Mouse (Mus musculus) hindbrain, embryonic 11.5 days (tissue): ENCODE results near the gene Grm5. TPM values are rescaled to one million over a fixed set of nuclear protein-coding genes. Genes with fewer than 3 reads are reported as not detected.

Experiments
- ATAC-seq: fragments of 200-750 bp; cut with Nextera tagmentation; 2 replicates; pipeline ENCODE4 v1.8.0; 2017; ENCODE audit warnings: mild to moderate bottlenecking, moderate TSS enrichment, moderate library complexity; ENCODE audit not compliant: low FRiP score
- DNase-seq: peaks from one replicate; pipeline ENCODE4 v3.0.0-alpha.2; 2015; ENCODE audit warnings: low spot score
- H3K27ac ChIP-seq: fragments of 300-500 bp; sonication (generic); 2 replicates; pipeline ENCODE4 v1.5.1; 2014; ENCODE audit warnings: mild to moderate bottlenecking, low read depth, low read length
- H3K27me3 ChIP-seq: fragments of 300-500 bp; sonication (generic); 2 replicates; pipeline ENCODE4 v1.6.1; 2014; ENCODE audit warnings: mild to moderate bottlenecking, low read length, moderate library complexity, mixed read lengths; ENCODE audit not compliant: control insufficient read depth, insufficient read depth
- H3K36me3 ChIP-seq: fragments of 300-500 bp; sonication (generic); 2 replicates; pipeline ENCODE4 v1.6.1; 2014; ENCODE audit warnings: mild to moderate bottlenecking, low read length, moderate library complexity, mixed read lengths; ENCODE audit not compliant: control insufficient read depth, insufficient read depth
- H3K4me1 ChIP-seq: fragments of 300-500 bp; sonication (generic); replicated peaks from 2 replicates; pipeline ENCODE4 v1.6.1; 2014; ENCODE audit warnings: low read length, mixed read lengths; ENCODE audit not compliant: control insufficient read depth, insufficient read depth
- H3K4me2 ChIP-seq: fragments of 300-500 bp; sonication (generic); replicated peaks from 2 replicates; pipeline ENCODE4 v1.6.1; 2014; ENCODE audit warnings: mild to moderate bottlenecking, low read depth, low read length
- H3K4me3 ChIP-seq: fragments of 300-500 bp; sonication (generic); 2 replicates; pipeline ENCODE4 v1.5.1; 2014; ENCODE audit warnings: low read depth, low read length
- H3K9ac ChIP-seq: fragments of 300-500 bp; sonication (generic); 2 replicates; pipeline ENCODE4 v1.6.1; 2014; ENCODE audit warnings: low read depth, low read length
- H3K9me3 ChIP-seq: fragments of 300-500 bp; sonication (generic); 2 replicates; pipeline ENCODE4 v1.6.1; 2016; ENCODE audit warnings: low read length; ENCODE audit not compliant: control insufficient read depth
- WGBS: fragments of 180-500 bp; shearing (Covaris S2); extraction: QIAGEN DNeasy Blood & Tissue Kit; methylation state at CpG from one replicate; pipeline ENCODE4 v1.1.7; 2014; 5-methylcytosine and 5-hydroxymethylcytosine counted together
- polyA plus RNA-seq: library from polyadenylated mRNA; unstranded; fragments of >200 nt; fragmentation: Nextera tagmentation; extraction: Ambion mirVana; gene quantifications from 2 replicates; pipeline ENCODE4 v1.2.1, GENCODE M21; 2014

The Grm5 gene
- polyA plus RNA-seq, 1 experiment from 2014 or later: 0.42 TPM

DNA sequence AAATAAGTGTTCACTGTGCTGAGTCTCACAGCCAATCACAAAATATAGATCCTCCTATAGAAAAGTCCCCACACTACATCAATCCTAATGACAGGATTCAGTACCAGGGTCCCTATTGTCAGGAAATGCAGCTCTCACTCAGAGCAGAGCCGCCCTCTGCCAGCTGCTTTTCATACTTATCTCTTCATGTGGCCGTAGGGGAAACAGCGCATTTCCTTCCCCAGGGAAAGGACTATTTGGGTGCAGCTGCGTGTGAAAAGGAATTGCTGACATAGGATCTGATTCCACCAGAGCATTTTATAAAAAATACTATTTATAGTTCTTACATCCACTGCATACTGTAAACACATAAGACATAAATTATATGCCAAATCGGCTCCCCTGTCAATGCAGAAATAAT is 354.3 kb downstream of the Grm5 start:
- 41% methylated on average over 5 of the region's 5 CpGs for WGBS
- Histone ChIP-seq H3K4me3 (no peak overlapping the region), H3K36me3 (no peaks in the 10 kb centered on the region), H3K4me2 (no peak overlapping the region), H3K27me3 (no peaks in the 10 kb centered on the region), H3K4me1 (no peaks in the 10 kb centered on the region), H3K27ac (no peak overlapping the region), H3K9me3 (no peaks in the 10 kb centered on the region), H3K9ac (no peak overlapping the region)
- DNase-seq: peak; percentile 5
- peak; percentile 62; the same call in 1 of the 2 replicates for ATAC-seq

DNA sequence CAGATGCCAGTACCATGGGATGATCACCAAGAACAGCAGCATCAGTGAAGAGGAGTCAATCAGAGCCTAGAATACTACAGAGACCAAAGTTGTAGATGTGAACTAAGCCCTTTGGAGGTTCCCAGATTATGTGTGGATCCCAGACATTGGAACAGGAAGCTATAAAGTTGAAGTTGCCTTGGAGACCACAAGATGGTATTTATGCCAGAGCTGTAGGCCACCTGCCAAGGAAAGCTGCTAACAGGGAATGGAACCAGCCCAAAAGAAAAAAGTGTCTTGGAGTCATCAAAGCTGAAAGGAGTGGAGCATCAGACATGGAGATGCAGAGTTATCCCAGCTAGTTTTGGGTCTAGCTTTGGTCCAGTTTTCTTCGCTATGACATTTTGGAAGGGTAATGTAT is 366.2 kb downstream of the Grm5 start:
- H3K27ac ChIP-seq: no peak overlapping the region
- no peaks in the 10 kb centered on the region for H3K27me3 ChIP-seq
- no peak overlapping the region for H3K4me3 ChIP-seq
- H3K4me2 ChIP-seq: no peak overlapping the region
- no peaks in the 10 kb centered on the region for H3K9me3 ChIP-seq
- DNase-seq (no peak), ATAC-seq (no peak)
- H3K36me3 ChIP-seq: no peaks in the 10 kb centered on the region
- WGBS: 96% methylated on average over 1 of the region's 1 CpGs
- no peak overlapping the region for H3K9ac ChIP-seq
- no peaks in the 10 kb centered on the region for H3K4me1 ChIP-seq

DNA sequence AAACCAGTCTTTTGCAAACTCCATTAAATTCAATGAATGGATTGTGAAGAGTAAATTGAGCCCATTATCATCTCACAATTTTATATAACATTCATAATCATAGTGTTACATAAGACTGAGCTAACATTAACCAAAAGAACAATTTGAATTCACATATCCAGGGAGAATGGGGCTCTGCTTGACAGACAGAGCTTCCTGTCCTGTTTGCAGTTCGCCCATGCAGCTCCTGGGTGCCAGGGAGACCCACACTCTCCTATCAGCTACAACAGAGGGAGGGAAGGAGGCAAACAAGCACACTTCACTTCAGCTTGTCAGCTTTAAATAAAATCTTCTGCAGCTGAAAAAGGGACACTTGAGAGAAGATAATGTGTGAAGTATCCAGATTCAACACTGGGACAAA is 389.2 kb downstream of the Grm5 start:
- WGBS: 45% methylated on average over 1 of the region's 1 CpGs
- ATAC-seq (no peak), DNase-seq (no peak)
- Histone ChIP-seq H3K4me2 (no peak overlapping the region), H3K9ac (no peak overlapping the region), H3K4me3 (no peak overlapping the region), H3K4me1 (no peaks in the 10 kb centered on the region), H3K36me3 (no peaks in the 10 kb centered on the region), H3K27ac (no peak overlapping the region), H3K27me3 (no peaks in the 10 kb centered on the region), H3K9me3 (no peaks in the 10 kb centered on the region)

DNA sequence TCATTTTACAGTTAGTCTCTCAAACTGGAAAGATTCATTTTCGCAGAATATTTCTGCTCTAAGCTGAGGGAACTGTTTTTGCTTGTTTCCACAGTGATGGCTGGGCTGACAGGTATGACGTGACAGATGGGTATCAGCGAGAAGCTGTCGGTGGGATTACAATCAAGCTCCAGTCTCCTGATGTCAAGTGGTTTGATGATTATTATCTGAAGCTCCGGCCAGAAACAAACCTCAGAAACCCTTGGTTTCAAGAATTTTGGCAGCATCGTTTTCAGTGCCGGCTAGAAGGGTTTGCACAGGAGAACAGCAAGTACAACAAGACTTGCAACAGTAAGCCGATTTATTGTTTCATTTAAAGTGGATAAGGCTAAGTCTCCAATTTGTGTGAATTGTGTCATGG is 391.1 kb downstream of the Grm5 start:
- Histone ChIP-seq H3K27me3 (no peaks in the 10 kb centered on the region), H3K9ac (no peak overlapping the region), H3K4me3 (no peak overlapping the region), H3K36me3 (no peaks in the 10 kb centered on the region), H3K4me1 (no peaks in the 10 kb centered on the region), H3K9me3 (no peaks in the 10 kb centered on the region), H3K4me2 (no peak overlapping the region), H3K27ac (no peak overlapping the region)
- ATAC-seq (no peak), DNase-seq (no peak)
- 84% methylated on average over 8 of the region's 8 CpGs for WGBS

DNA sequence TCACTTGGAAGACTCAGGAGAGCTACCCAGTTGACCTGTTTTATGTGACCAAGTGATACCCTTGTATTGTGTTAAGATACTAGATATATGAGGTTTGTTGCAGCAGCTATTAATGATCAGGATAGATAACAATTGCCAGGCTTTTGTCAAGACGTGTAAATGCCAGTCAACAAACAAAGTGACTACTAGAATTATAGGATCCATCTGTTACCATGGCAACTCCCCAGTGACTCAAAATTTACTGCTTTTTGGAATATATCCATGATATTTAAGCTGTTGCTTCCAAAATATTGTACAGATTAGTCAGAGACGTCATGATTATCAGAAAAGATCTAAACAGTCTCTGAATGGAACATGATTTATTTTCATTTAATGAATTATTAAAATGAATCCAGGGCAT is 399.5 kb downstream of the Grm5 start:
- H3K4me2 ChIP-seq: no peak overlapping the region
- no peak overlapping the region for H3K27ac ChIP-seq
- DNase-seq (no peak), ATAC-seq (no peak)
- no peaks in the 10 kb centered on the region for H3K4me1 ChIP-seq
- H3K27me3 ChIP-seq: no peaks in the 10 kb centered on the region
- no peaks in the 10 kb centered on the region for H3K36me3 ChIP-seq
- WGBS: 81% methylated on average over 2 of the region's 2 CpGs
- no peak overlapping the region for H3K9ac ChIP-seq
- H3K4me3 ChIP-seq: no peak overlapping the region
- no peaks in the 10 kb centered on the region for H3K9me3 ChIP-seq

DNA sequence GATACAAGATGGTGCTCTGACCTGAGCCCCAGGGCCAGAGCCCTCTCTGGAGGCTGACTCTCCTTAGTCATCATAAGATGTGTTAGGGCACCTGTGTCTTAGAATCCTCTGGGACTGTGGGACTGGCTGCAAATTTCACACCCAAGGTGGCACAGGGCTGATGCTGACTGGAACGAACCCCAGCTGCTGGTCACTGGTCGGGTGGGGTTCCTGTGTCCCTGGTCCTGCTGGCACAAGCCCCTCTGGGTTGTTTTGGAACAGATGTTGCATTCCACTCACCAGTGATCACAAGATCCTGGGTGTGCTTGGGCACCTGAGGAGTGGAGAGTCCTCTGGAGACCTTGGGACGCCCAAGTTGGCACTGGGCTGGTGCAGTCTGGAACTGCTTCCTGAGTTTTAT is 430.5 kb downstream of the Grm5 start:
- Histone ChIP-seq H3K4me2 (no peak overlapping the region), H3K4me1 (no peaks in the 10 kb centered on the region), H3K27ac (no peak overlapping the region), H3K9me3 (no peaks in the 10 kb centered on the region), H3K9ac (no peak overlapping the region), H3K36me3 (no peaks in the 10 kb centered on the region), H3K4me3 (no peak overlapping the region), H3K27me3 (no peaks in the 10 kb centered on the region)
- WGBS: 78% methylated on average over 3 of the region's 3 CpGs
- ATAC-seq: no peak
- DNase-seq: no peak

DNA sequence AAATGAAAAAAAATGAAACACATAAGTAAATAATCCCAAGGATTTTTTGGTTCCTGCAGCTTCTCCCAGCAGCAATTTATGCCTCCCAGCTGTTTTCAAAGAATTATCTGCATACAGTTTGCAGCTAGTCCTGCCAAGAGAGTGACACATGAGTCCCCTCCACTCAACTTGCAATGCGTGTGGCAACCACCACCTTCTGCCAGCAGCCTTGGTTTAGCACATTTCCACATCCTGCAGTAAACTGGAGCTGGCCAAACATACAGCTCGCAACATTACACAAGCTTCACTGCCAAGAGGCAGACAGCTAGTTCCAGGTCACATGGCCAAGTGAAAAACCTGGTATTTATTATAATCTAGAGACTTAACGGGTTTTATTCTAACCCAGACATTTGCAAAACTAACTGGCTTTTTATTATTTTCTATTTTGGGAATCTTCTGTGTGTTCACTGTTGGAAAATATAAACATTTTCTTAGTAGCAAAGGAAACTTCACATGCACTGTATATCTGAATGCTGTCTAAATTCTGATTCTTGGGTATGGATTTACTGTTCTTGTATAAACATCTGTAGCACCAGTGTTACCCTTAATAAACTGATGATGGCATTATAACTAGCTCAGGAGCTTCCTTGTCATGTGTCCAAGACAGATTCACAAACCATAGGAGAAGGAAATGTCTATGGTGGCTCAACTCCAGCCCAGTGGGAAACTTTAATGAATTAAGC is 443.6 kb downstream of the Grm5 start:
- Histone ChIP-seq H3K36me3 (no peaks in the 10 kb centered on the region), H3K9ac (no peak overlapping the region), H3K27ac (no peak overlapping the region), H3K4me2 (no peak overlapping the region), H3K4me3 (no peak overlapping the region), H3K27me3 (no peaks in the 10 kb centered on the region), H3K9me3 (no peaks in the 10 kb centered on the region), H3K4me1 (no peaks in the 10 kb centered on the region)
- 84% methylated on average over 3 of the region's 3 CpGs for WGBS
- ATAC-seq (no peak), DNase-seq (no peak)

DNA sequence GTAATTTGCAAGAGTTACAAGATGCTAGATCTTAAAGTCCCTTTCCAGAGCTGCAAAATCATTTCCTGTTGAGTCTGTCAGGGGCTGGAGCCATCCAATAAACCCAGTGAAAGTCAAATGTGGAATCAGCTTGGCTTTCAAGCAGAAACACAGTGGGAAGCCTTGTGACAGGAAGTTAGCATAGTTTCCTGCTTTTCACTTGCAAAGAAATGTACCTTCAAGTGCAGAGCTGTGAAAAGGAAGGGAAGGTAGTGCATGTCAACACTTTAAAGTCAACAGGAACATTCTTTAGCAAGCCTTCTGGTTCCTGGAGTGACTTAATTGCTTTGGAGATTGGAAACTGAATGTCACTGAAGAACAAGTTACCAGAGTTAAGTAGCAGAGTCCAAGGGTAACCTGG is 463.4 kb downstream of the Grm5 start:
- H3K4me1 ChIP-seq: no peaks in the 10 kb centered on the region
- ATAC-seq (no peak), DNase-seq (no peak)
- no peaks in the 10 kb centered on the region for H3K36me3 ChIP-seq
- no peaks in the 10 kb centered on the region for H3K27me3 ChIP-seq
- no peak overlapping the region for H3K4me3 ChIP-seq
- no peak overlapping the region for H3K4me2 ChIP-seq
- no peaks in the 10 kb centered on the region for H3K9me3 ChIP-seq
- no peak overlapping the region for H3K27ac ChIP-seq
- no peak overlapping the region for H3K9ac ChIP-seq

DNA sequence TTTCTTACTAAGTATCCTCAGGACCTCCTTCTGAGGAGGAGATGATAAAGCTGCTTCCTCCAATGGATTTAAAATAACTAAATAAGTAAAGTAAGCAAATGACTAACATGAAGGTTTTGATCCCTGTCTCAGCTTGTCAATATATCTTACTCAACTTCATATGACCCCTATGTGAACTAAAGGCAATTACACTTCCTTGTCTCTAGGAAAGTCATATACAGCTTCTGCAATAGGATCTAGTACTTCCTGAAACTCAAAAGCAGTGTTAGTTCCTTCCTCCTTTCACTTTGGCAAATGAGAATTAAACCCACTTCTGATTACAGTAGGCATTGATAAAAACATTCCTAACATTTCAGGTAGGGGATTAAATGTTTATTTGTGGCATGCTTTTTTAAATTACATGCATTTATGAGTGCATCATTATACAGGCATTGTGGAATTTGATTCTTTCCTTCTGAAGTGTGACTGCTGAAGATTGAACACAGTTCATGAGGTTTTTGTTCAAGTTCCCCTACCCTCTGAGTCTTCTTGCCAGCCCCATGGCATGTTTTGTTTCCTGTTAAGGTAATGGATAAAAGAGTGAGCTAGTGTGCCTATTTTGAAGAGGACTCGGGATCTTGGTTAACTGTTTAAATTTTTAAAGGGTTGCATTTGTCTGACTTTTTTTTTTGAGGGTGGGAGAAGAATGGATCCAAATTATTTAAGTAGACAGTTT is 470.4 kb downstream of the Grm5 start:
- Histone ChIP-seq H3K27me3 (no peaks in the 10 kb centered on the region), H3K9me3 (no peaks in the 10 kb centered on the region), H3K9ac (no peak overlapping the region), H3K4me2 (no peak overlapping the region), H3K4me3 (no peak overlapping the region), H3K36me3 (no peaks in the 10 kb centered on the region), H3K4me1 (no peaks in the 10 kb centered on the region), H3K27ac (no peak overlapping the region)
- no peak for ATAC-seq
- 83% methylated on average over 1 of the region's 1 CpGs for WGBS
- no peak for DNase-seq
